Mouse (Mus musculus): Measurements from ENCODE around the gene Tusc1. TPM values are rescaled to one million over a fixed set of nuclear protein-coding genes. Genes with fewer than 3 reads are reported as not detected.

The Tusc1 gene
- 10 to 100 TPM in 2 of 4 experiments, 1 to 10 TPM in 2; 9.4 to 11.5 (median 9.9) TPM for total RNA-seq (2022)

- peak; percentile 56 to 66 for DNase-seq (ENCODE audit: low spot score in 2 of 2)
Measured at GRCm38 (mm10) chr4:93335118-93336003, at the start of gene Tusc1. Gene Tusc1 (minus strand): TSS chr4:93335511.

DNA sequence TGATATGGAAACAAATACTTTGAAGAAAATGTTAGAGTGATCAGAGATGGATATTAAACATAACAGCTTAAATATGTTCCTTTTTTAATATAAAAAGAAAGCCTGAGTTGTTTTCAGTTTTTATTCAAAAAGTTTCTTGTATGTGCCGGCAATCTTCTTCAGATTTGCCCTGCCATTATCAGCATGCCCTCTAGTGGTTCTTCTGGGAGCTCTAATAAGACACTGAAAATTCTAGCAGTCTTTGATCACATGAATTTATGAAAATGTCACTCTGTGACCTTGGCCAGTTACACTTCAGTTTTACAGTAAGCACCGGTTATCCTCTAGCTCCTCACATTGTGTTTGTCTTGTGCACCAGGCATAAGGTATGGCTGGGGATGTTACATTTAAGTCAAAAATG is 17.6 kb upstream of the Tusc1 start:
- no peak for DNase-seq (ENCODE audit: low spot score in 2 of 2)

- DNase-seq (ENCODE audit: low spot score in 2 of 2) = no peak
Measured at GRCm38 (mm10) chr4:93344357-93344756, 9.0 kb upstream of the Tusc1 start.

- DNase-seq (ENCODE audit: low spot score in 2 of 2) = no peak
Measured at GRCm38 (mm10) chr4:93341568-93341967, 6.3 kb upstream of the Tusc1 start.

DNA sequence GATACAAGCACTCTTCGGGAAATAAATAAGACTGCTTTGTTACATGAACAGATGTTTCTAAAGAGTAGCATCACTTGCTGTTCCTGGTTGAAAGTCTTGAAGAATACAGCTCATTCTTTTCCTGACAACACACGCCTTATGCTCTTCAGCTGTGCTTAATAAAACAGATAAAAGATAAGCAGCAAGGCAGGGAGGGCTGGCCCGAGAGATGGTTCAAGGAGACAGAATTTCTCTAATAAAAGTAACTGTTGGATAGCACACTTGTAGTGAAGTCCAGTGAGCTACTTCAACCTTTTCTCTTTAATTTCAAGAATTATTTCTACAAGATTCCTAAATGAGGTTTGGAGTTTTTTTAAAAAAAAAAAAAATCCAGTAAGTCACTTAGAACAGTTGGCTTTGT is 2.7 kb upstream of the Tusc1 start:
- no peak for DNase-seq (ENCODE audit: low spot score in 2 of 2)

- DNase-seq (ENCODE audit: low spot score in 2 of 2) = peak; percentile 49 to 61
Measured at GRCm38 (mm10) chr4:93334636-93335117, 634 bp downstream of the Tusc1 start.

DNA sequence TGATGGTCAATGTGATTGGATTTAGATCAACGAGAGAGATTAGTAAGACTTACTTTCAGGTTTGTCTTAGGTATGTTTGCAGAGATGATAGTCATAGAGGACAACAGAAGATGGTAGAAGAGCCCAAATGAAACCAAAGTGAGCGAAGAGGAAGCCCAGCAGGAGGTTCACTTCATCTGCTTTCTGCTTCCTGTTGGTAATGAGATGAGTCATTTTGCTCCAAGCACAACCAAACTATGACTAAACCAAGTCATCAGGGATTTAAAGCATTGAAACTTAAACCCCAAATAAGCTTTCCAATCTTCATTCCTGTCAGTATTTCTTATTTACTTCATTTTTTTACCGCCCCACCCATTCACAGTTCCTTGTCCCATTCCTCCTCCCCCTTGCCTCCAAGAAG is 27.8 kb downstream of the Tusc1 start:
- no peak for DNase-seq (ENCODE audit: low spot score in 2 of 2)

GRCm38 (mm10) chr4:93286065-93286464 is 49.2 kb downstream of the Tusc1 start:
- DNase-seq (ENCODE audit: low spot score in 2 of 2) = no peak
